Mouse (Mus musculus) forebrain, embryonic 10.5 days (tissue): ENCODE measurements around the gene St8sia2. TPM values are rescaled to one million over a fixed set of nuclear protein-coding genes. Genes with fewer than 3 reads are reported as not detected.

Experiments
- DNase-seq: peaks from one replicate; pipeline ENCODE4 v3.0.0-alpha.2; 2017; ENCODE audit warnings: low spot score; ENCODE audit errors: extremely low spot score
- H3K27ac ChIP-seq: fragments of 300-500 bp; sonication (generic); 2 replicates; pipeline ENCODE4 v1.5.1; 2016; ENCODE audit warnings: mild to moderate bottlenecking
- H3K27me3 ChIP-seq: fragments of 300-500 bp; sonication (generic); 2 replicates; pipeline ENCODE4 v1.6.1; 2016; ENCODE audit warnings: mild to moderate bottlenecking; ENCODE audit not compliant: poor library complexity, severe bottlenecking
- H3K36me3 ChIP-seq: fragments of 300-500 bp; sonication (generic); replicated peaks from 2 replicates; pipeline ENCODE4 v1.6.1; 2016; ENCODE audit warnings: mild to moderate bottlenecking, moderate library complexity
- H3K4me1 ChIP-seq: fragments of 300-500 bp; sonication (generic); 2 replicates; pipeline ENCODE4 v1.6.1; 2016
- H3K4me3 ChIP-seq: fragments of 300-500 bp; sonication (generic); 2 replicates; pipeline ENCODE4 v1.5.1; 2016; ENCODE audit warnings: mild to moderate bottlenecking, moderate library complexity
- H3K9me3 ChIP-seq: fragments of 300-500 bp; sonication (generic); 2 replicates; pipeline ENCODE4 v1.6.1; 2016; ENCODE audit warnings: mild to moderate bottlenecking, moderate library complexity
- WGBS: fragments of 180-500 bp; shearing (Covaris S2); methylation state at CpG from one replicate; pipeline ENCODE4 v1.1.7; 2016; 5-methylcytosine and 5-hydroxymethylcytosine counted together
- polyA plus RNA-seq: library from polyadenylated mRNA; unstranded; fragments of >200 nt; fragmentation: Nextera tagmentation; extraction: Ambion mirVana; gene quantifications from 2 replicates; pipeline ENCODE4 v1.2.1, GENCODE M21; 2016

St8sia2 gene
- polyA plus RNA-seq, 1 experiment from 2014 or later, result 12.4 TPM

- H3K4me3 ChIP-seq, result no peak overlapping the region
- H3K27me3 ChIP-seq, result no peaks in the 10 kb centered on the region
- 35% methylated on average over 6 of the region's 6 CpGs for WGBS
- no peak overlapping the region for H3K27ac ChIP-seq
- no peaks in the 10 kb centered on the region for H3K36me3 ChIP-seq
- H3K4me1 ChIP-seq, result peaks cover 17% of the 10 kb centered on the region
- no peak for DNase-seq
- H3K9me3 ChIP-seq, result no peaks in the 10 kb centered on the region
Measured at GRCm38 (mm10) chr7:73894506-73894905, 119.0 kb downstream of the St8sia2 start.

- peaks cover 17% of the 10 kb centered on the region for H3K4me1 ChIP-seq
- H3K4me3 ChIP-seq, result no peak overlapping the region
- 92% methylated on average over 5 of the region's 5 CpGs for WGBS
- no peaks in the 10 kb centered on the region for H3K9me3 ChIP-seq
- no peak overlapping the region for H3K27ac ChIP-seq
- no peaks in the 10 kb centered on the region for H3K27me3 ChIP-seq
- no peaks in the 10 kb centered on the region for H3K36me3 ChIP-seq
- DNase-seq, result no peak
Measured at GRCm38 (mm10) chr7:73891830-73892229, 121.7 kb downstream of the St8sia2 start.

- Histone ChIP-seq H3K36me3 (no peaks in the 10 kb centered on the region), H3K9me3 (no peaks in the 10 kb centered on the region), H3K4me1 (peaks cover 17% of the 10 kb centered on the region), H3K27me3 (no peaks in the 10 kb centered on the region), H3K4me3 (no peak overlapping the region), H3K27ac (no peak overlapping the region)
- no peak for DNase-seq
- WGBS, result 87% methylated on average over 9 of the region's 9 CpGs
Measured at GRCm38 (mm10) chr7:73890891-73891610, 122.4 kb downstream of the St8sia2 start.

GRCm38 (mm10) chr7:73890466-73890865 is 123.0 kb downstream of the St8sia2 start:
- H3K36me3 ChIP-seq, result no peaks in the 10 kb centered on the region
- no peak for DNase-seq
- H3K9me3 ChIP-seq, result no peaks in the 10 kb centered on the region
- peaks cover 17% of the 10 kb centered on the region for H3K4me1 ChIP-seq
- WGBS, result 92% methylated on average over 5 of the region's 5 CpGs
- no peaks in the 10 kb centered on the region for H3K27me3 ChIP-seq
- H3K27ac ChIP-seq, result no peak overlapping the region
- H3K4me3 ChIP-seq, result no peak overlapping the region
